Mouse (Mus musculus): ENCODE measurements around the gene Dgkz. TPM values are rescaled to one million over a fixed set of nuclear protein-coding genes. Genes with fewer than 3 reads are reported as not detected.
A peak's percentile ranks its signal among the peaks of the same experiment; 100 is the strongest.

Dgkz gene
- polyA plus RNA-seq, 1 experiment from 2014 or later: 18.6 TPM

DNA sequence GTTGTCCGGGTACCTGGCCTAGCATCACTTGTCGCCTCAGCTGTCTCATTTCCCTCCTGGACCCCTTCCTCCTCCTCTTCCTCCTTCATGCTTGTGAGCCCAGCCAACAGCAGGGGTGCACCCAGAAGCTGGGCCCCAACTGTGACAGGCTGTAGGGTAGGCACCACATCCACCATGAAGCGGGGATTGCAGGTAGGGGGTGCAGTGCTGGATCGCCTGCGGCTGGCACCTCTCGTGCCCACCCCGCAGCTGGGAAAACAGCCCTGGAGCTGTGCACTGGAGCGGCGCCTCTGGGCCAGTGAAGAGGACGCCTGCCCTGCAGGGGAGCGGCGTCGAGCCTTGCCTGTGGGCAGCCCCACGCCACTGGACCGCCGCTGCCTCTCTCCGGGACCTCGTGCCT, 30.2 kb downstream of the Dgkz start, which contains the start of gene Gm9821:
TSS of gene Gm9821 (plus strand) at position 221 of the 400 bp plus-strand sequence.
- H3K27me3 ChIP-seq (ENCODE audit: control insufficient read depth, insufficient read depth, low read length): no peaks in the 10 kb centered on the region
- no peak within 1 kb of the TSS for H3K9ac ChIP-seq (ENCODE audit: low read length)
- H3K27ac ChIP-seq (replicated peaks): no peak within 1 kb of the TSS
- DNase-seq (ENCODE audit: low spot score): no peak
- peaks cover 2% of the 10 kb centered on the region; the same call in 1 of the 2 replicates for H3K36me3 ChIP-seq (ENCODE audit: control insufficient read depth, insufficient read depth, low read length)
- 93% methylated on average over 18 of the region's 18 CpGs for WGBS
- H3K4me3 ChIP-seq (ENCODE audit: low read depth, low read length): no peak within 1 kb of the TSS
- H3K4me2 ChIP-seq (replicated peaks; ENCODE audit: low read depth): no peak within 1 kb of the TSS
- no peak for ATAC-seq (ENCODE audit: low FRiP score, low TSS enrichment)
- no peaks in the 10 kb centered on the region for H3K9me3 ChIP-seq (ENCODE audit: control insufficient read depth, low read length)
- H3K4me1 ChIP-seq (replicated peaks; ENCODE audit: control insufficient read depth, insufficient read depth): peaks cover 18% of the 10 kb centered on the region
- TF ChIP-seq CTCF (IDR thresholded peaks at IDR 0.05; ENCODE audit: low read depth): no peak
- TF ChIP-seq EP300 (optimal IDR thresholded peaks at IDR 0.05): no peak

GRCm38 (mm10) chr2:91944170-91944950, 31.3 kb downstream of the Dgkz start:
- DNase-seq (ENCODE audit: low spot score): peak; percentile 81
- no peaks in the 10 kb centered on the region for H3K27me3 ChIP-seq (ENCODE audit: control insufficient read depth, insufficient read depth, low read length)
- 47% methylated on average over 13 of the region's 13 CpGs for WGBS
- TF ChIP-seq EP300 (optimal IDR thresholded peaks at IDR 0.05) (no peak), CTCF (IDR thresholded peaks at IDR 0.05; ENCODE audit: low read depth) (peak; percentile 96)
- H3K9me3 ChIP-seq (ENCODE audit: control insufficient read depth, low read length): no peaks in the 10 kb centered on the region
- H3K4me1 ChIP-seq (replicated peaks; ENCODE audit: control insufficient read depth, insufficient read depth): peaks cover 8% of the 10 kb centered on the region
- peak; percentile 68 for ATAC-seq (ENCODE audit: low FRiP score, low TSS enrichment)
- no peak overlapping the region for H3K27ac ChIP-seq (replicated peaks)
- no peak overlapping the region for H3K4me2 ChIP-seq (replicated peaks; ENCODE audit: low read depth)
- peaks cover 8% of the 10 kb centered on the region; the same call in 1 of the 2 replicates for H3K36me3 ChIP-seq (ENCODE audit: control insufficient read depth, insufficient read depth, low read length)
- no peak overlapping the region for H3K9ac ChIP-seq (ENCODE audit: low read length)
- no peak overlapping the region for H3K4me3 ChIP-seq (ENCODE audit: low read depth, low read length)

DNA sequence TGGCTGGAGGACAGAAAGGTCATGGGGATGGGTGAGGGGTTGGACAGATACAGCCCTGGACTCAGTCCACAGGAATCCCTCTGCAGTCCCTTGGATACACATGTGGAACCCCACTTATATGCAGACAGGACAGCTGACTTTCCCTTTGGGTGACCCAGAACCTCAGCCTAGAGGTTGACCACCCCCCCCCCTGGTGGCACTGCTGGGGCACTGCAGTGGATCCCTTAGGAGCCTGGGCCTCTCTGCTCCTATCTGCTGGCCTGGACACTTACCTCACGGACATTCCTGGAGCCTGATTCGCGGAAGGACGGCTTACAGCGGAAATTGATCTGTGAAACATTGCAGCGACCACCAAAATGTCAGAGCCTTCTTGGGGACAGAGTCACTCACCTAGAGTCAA, 33.3 kb downstream of the Dgkz start:
- DNase-seq (ENCODE audit: low spot score): peak; percentile 45
- 74% methylated on average over 6 of the region's 6 CpGs for WGBS
- no peak for ATAC-seq (ENCODE audit: low FRiP score, low TSS enrichment)
- Histone ChIP-seq H3K9me3 (ENCODE audit: control insufficient read depth, low read length) (no peaks in the 10 kb centered on the region), H3K4me2 (replicated peaks; ENCODE audit: low read depth) (no peak overlapping the region), H3K36me3 (ENCODE audit: control insufficient read depth, insufficient read depth, low read length) (peaks cover 12% of the 10 kb centered on the region; the same call in 1 of the 2 replicates), H3K4me3 (ENCODE audit: low read depth, low read length) (no peak overlapping the region), H3K9ac (ENCODE audit: low read length) (no peak overlapping the region), H3K4me1 (replicated peaks; ENCODE audit: control insufficient read depth, insufficient read depth) (no peaks in the 10 kb centered on the region), H3K27me3 (ENCODE audit: control insufficient read depth, insufficient read depth, low read length) (no peaks in the 10 kb centered on the region), H3K27ac (replicated peaks) (no peak overlapping the region)
- peak; percentile 68 for TF ChIP-seq CTCF (IDR thresholded peaks at IDR 0.05; ENCODE audit: low read depth)
- no peak for TF ChIP-seq EP300 (optimal IDR thresholded peaks at IDR 0.05)

GRCm38 (mm10) chr2:91939303-91939935, 36.2 kb downstream of the Dgkz start:
- 84% methylated on average over 15 of the region's 15 CpGs for WGBS
- ATAC-seq (ENCODE audit: low FRiP score, low TSS enrichment) (no peak), DNase-seq (ENCODE audit: low spot score) (no peak)
- H3K4me2 ChIP-seq (replicated peaks; ENCODE audit: low read depth): no peak overlapping the region
- no peak overlapping the region for H3K4me3 ChIP-seq (ENCODE audit: low read depth, low read length)
- H3K27me3 ChIP-seq (ENCODE audit: control insufficient read depth, insufficient read depth, low read length): no peaks in the 10 kb centered on the region
- no peak overlapping the region for H3K27ac ChIP-seq (replicated peaks)
- no peaks in the 10 kb centered on the region for H3K4me1 ChIP-seq (replicated peaks; ENCODE audit: control insufficient read depth, insufficient read depth)
- no peak overlapping the region for H3K9ac ChIP-seq (ENCODE audit: low read length)
- no peaks in the 10 kb centered on the region for H3K9me3 ChIP-seq (ENCODE audit: control insufficient read depth, low read length)
- no peak for TF ChIP-seq CTCF (IDR thresholded peaks at IDR 0.05; ENCODE audit: low read depth)
- TF ChIP-seq EP300 (optimal IDR thresholded peaks at IDR 0.05): no peak
- peaks cover 27% of the 10 kb centered on the region for H3K36me3 ChIP-seq (ENCODE audit: control insufficient read depth, insufficient read depth, low read length)

DNA sequence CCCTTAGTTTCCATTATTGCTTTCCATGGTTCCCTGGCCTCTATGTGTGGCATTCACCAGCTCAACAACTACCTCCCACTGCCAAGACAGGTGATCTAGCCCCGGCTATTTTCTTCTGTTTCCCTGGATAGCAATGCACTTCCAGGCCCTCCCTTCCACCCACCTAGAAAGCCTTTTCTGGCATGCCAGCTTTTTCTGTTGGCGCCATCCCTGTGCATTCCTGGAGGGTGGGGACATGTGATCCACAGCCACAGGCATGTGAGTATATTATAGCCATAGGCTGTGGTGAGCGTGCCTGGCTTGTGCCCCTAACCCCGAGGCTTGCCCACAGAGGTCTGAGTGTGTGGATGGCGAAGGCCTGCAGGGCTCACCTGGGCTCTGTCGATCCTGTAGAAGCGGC, 39.5 kb downstream of the Dgkz start:
- peaks cover 29% of the 10 kb centered on the region for H3K36me3 ChIP-seq (ENCODE audit: control insufficient read depth, insufficient read depth, low read length)
- DNase-seq (ENCODE audit: low spot score) (no peak), ATAC-seq (ENCODE audit: low FRiP score, low TSS enrichment) (no peak)
- no peak overlapping the region for H3K4me3 ChIP-seq (ENCODE audit: low read depth, low read length)
- WGBS: 84% methylated on average over 7 of the region's 7 CpGs
- no peak overlapping the region for H3K4me2 ChIP-seq (replicated peaks; ENCODE audit: low read depth)
- H3K9me3 ChIP-seq (ENCODE audit: control insufficient read depth, low read length): no peaks in the 10 kb centered on the region
- no peak overlapping the region for H3K9ac ChIP-seq (ENCODE audit: low read length)
- no peaks in the 10 kb centered on the region; the same call in 1 of the 2 replicates for H3K4me1 ChIP-seq (replicated peaks; ENCODE audit: control insufficient read depth, insufficient read depth)
- H3K27me3 ChIP-seq (ENCODE audit: control insufficient read depth, insufficient read depth, low read length): no peaks in the 10 kb centered on the region
- TF ChIP-seq CTCF (IDR thresholded peaks at IDR 0.05; ENCODE audit: low read depth): no peak
- TF ChIP-seq EP300 (optimal IDR thresholded peaks at IDR 0.05): no peak
- no peak overlapping the region for H3K27ac ChIP-seq (replicated peaks)
